Mouse (Mus musculus): Measurements from ENCODE around the gene Gm20390. TPM values are rescaled to one million over a fixed set of nuclear protein-coding genes. Genes with fewer than 3 reads are reported as not detected.
A peak's percentile ranks its signal among the peaks of the same experiment; 100 is the strongest.

Gm20390 gene
- polyA plus RNA-seq, 2 experiments: 76.8 to 204 TPM

GRCm38 (mm10) chr11:93968848-93969128 is 695 bp upstream of the Gm20390 start:
- Histone ChIP-seq H3K9ac (replicated peaks) (peak overlapping the region; percentile 61), H3K36me3 (replicated peaks; ENCODE audit: control insufficient read depth, insufficient read depth, low read depth) (peaks cover 18% of the 10 kb centered on the region), H3K4me2 (ENCODE audit: low read depth) (peak overlapping the region; percentile 69), H3K9me3 (ENCODE audit: control insufficient read depth, low read length) (no peaks in the 10 kb centered on the region), H3K27me3 (ENCODE audit: control insufficient read depth, insufficient read depth, low read length) (no peaks in the 10 kb centered on the region), H3K27ac (peak overlapping the region; percentile 62), H3K4me3 (ENCODE audit: insufficient read depth in 1 of 2, low read depth in 2 of 2, low read length in 2 of 2) (peak overlapping the region in 1 of 2 experiments; percentile 76; a peak in 3 of 4 replicates), H3K4me1 (replicated peaks; ENCODE audit: control insufficient read depth in 2 of 2, insufficient read depth in 2 of 2, low read length in 1 of 2) (peaks cover 2 to 8% of the 10 kb centered on the region in 2 experiments; a peak in 3 of 4 replicates)
- ATAC-seq (ENCODE audit: insufficient read depth) (no peak), DNase-seq (ENCODE audit: low read depth in 3 of 3, low spot score in 3 of 3) (no peak)
- TF ChIP-seq CTCF (IDR thresholded peaks at IDR 0.05; ENCODE audit: low read depth): no peak
- no peak for TF ChIP-seq EP300 (IDR thresholded peaks at IDR 0.05; ENCODE audit: low read depth)
- 33% methylated on average over 6 of the region's 6 CpGs for WGBS (ENCODE audit: insufficient replicate concordance)

GRCm38 (mm10) chr11:93967381-93967780 is 712 bp downstream of the Gm20390 start:
- H3K4me1 ChIP-seq (replicated peaks; ENCODE audit: control insufficient read depth in 2 of 2, insufficient read depth in 2 of 2, low read length in 1 of 2): peaks cover 2 to 8% of the 10 kb centered on the region in 2 experiments; a peak in 3 of 4 replicates
- TF ChIP-seq CTCF (IDR thresholded peaks at IDR 0.05; ENCODE audit: low read depth): no peak
- no peak for TF ChIP-seq EP300 (IDR thresholded peaks at IDR 0.05; ENCODE audit: low read depth)
- no peaks in the 10 kb centered on the region for H3K9me3 ChIP-seq (ENCODE audit: control insufficient read depth, low read length)
- H3K27me3 ChIP-seq (ENCODE audit: control insufficient read depth, insufficient read depth, low read length): no peaks in the 10 kb centered on the region
- ATAC-seq (ENCODE audit: insufficient read depth): no peak
- peak overlapping the region; percentile 52 for H3K27ac ChIP-seq
- peak overlapping the region; percentile 86 for H3K9ac ChIP-seq (replicated peaks)
- 1% methylated on average over 11 of the region's 11 CpGs for WGBS (ENCODE audit: insufficient replicate concordance)
- peak overlapping the region; percentile 76 to 86 for H3K4me3 ChIP-seq (ENCODE audit: insufficient read depth in 1 of 2, low read depth in 2 of 2, low read length in 2 of 2)
- peaks cover 27% of the 10 kb centered on the region for H3K36me3 ChIP-seq (replicated peaks; ENCODE audit: control insufficient read depth, insufficient read depth, low read depth)
- peak overlapping the region; percentile 69 for H3K4me2 ChIP-seq (ENCODE audit: low read depth)
- DNase-seq (ENCODE audit: low read depth in 3 of 3, low spot score in 3 of 3): no peak

GRCm38 (mm10) chr11:93965391-93965790 is 2.7 kb downstream of the Gm20390 start:
- Histone ChIP-seq H3K36me3 (replicated peaks; ENCODE audit: control insufficient read depth, insufficient read depth, low read depth) (peaks cover 27% of the 10 kb centered on the region), H3K27ac (no peak overlapping the region), H3K4me2 (ENCODE audit: low read depth) (no peak overlapping the region), H3K9ac (replicated peaks) (no peak overlapping the region), H3K27me3 (ENCODE audit: control insufficient read depth, insufficient read depth, low read length) (no peaks in the 10 kb centered on the region), H3K9me3 (ENCODE audit: control insufficient read depth, low read length) (no peaks in the 10 kb centered on the region), H3K4me3 (ENCODE audit: insufficient read depth in 1 of 2, low read depth in 2 of 2, low read length in 2 of 2) (no peak overlapping the region), H3K4me1 (replicated peaks; ENCODE audit: control insufficient read depth in 2 of 2, insufficient read depth in 2 of 2, low read length in 1 of 2) (peaks cover 2 to 8% of the 10 kb centered on the region in 2 experiments; a peak in 3 of 4 replicates)
- DNase-seq (ENCODE audit: low read depth in 3 of 3, low spot score in 3 of 3) (no peak), ATAC-seq (ENCODE audit: insufficient read depth) (no peak)
- WGBS (ENCODE audit: insufficient replicate concordance): 67% methylated on average over 6 of the region's 6 CpGs
- TF ChIP-seq CTCF (IDR thresholded peaks at IDR 0.05; ENCODE audit: low read depth) (no peak), EP300 (IDR thresholded peaks at IDR 0.05; ENCODE audit: low read depth) (no peak)

GRCm38 (mm10) chr11:93963013-93963412 is 5.1 kb downstream of the Gm20390 start:
- no peak for ATAC-seq (ENCODE audit: insufficient read depth)
- Histone ChIP-seq H3K9me3 (ENCODE audit: control insufficient read depth, low read length) (no peaks in the 10 kb centered on the region), H3K27ac (no peak overlapping the region), H3K4me3 (ENCODE audit: insufficient read depth in 1 of 2, low read depth in 2 of 2, low read length in 2 of 2) (no peak overlapping the region), H3K9ac (replicated peaks) (no peak overlapping the region), H3K27me3 (ENCODE audit: control insufficient read depth, insufficient read depth, low read length) (no peaks in the 10 kb centered on the region), H3K36me3 (replicated peaks; ENCODE audit: control insufficient read depth, insufficient read depth, low read depth) (peaks cover 35% of the 10 kb centered on the region), H3K4me2 (ENCODE audit: low read depth) (no peak overlapping the region), H3K4me1 (replicated peaks; ENCODE audit: control insufficient read depth in 2 of 2, insufficient read depth in 2 of 2, low read length in 1 of 2) (peaks cover 0 to 5% of the 10 kb centered on the region in 2 experiments; a peak in 3 of 4 replicates)
- DNase-seq (ENCODE audit: low read depth in 3 of 3, low spot score in 3 of 3): no peak
- 78% methylated on average over 4 of the region's 4 CpGs for WGBS (ENCODE audit: insufficient replicate concordance)
- TF ChIP-seq EP300 (IDR thresholded peaks at IDR 0.05; ENCODE audit: low read depth) (no peak), CTCF (IDR thresholded peaks at IDR 0.05; ENCODE audit: low read depth) (no peak)

GRCm38 (mm10) chr11:93961482-93961881 is 6.6 kb downstream of the Gm20390 start:
- DNase-seq (ENCODE audit: low read depth in 3 of 3, low spot score in 3 of 3) (no peak), ATAC-seq (ENCODE audit: insufficient read depth) (no peak)
- H3K9me3 ChIP-seq (ENCODE audit: control insufficient read depth, low read length): no peaks in the 10 kb centered on the region
- 85% methylated on average over 6 of the region's 6 CpGs for WGBS (ENCODE audit: insufficient replicate concordance)
- H3K27ac ChIP-seq: no peak overlapping the region
- H3K4me3 ChIP-seq (ENCODE audit: insufficient read depth in 1 of 2, low read depth in 2 of 2, low read length in 2 of 2): no peak overlapping the region
- H3K9ac ChIP-seq (replicated peaks): no peak overlapping the region
- H3K4me2 ChIP-seq (ENCODE audit: low read depth): no peak overlapping the region
- H3K36me3 ChIP-seq (replicated peaks; ENCODE audit: control insufficient read depth, insufficient read depth, low read depth): peaks cover 35% of the 10 kb centered on the region
- peaks cover 0 to 3% of the 10 kb centered on the region in 2 experiments; a peak in 1 of 4 replicates for H3K4me1 ChIP-seq (replicated peaks; ENCODE audit: control insufficient read depth in 2 of 2, insufficient read depth in 2 of 2, low read length in 1 of 2)
- no peaks in the 10 kb centered on the region for H3K27me3 ChIP-seq (ENCODE audit: control insufficient read depth, insufficient read depth, low read length)
- no peak for TF ChIP-seq CTCF (IDR thresholded peaks at IDR 0.05; ENCODE audit: low read depth)
- no peak for TF ChIP-seq EP300 (IDR thresholded peaks at IDR 0.05; ENCODE audit: low read depth)

All from liver, embryonic 14.5 days (tissue).